Mouse (Mus musculus): ENCODE measurements around the gene Uap1l1.

Uap1l1 gene

GRCm38 (mm10) chr2:25318119-25318966 lies 47.1 kb downstream of the Uap1l1 start:
- DNase-seq (ENCODE audit: low read depth, low spot score) = no peak

DNA sequence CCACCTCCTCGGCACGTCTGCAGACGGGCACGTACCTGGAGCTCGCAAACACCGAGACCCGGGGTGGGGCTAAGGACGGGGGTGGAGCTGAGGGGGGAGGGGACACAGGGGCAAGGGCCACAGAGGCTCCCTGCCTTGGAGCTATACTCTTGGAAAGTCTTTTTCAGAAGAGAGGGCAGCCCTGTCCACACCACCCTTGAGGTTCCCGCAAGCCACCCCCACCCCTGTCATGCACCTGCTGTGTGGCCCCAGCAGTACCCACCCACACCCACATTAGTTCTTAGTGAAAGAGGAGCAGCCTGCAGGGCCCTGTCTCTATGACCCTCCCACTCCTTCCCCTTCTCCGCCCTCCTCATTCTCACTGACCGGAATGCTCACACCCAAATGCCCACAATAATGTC lies 54.0 kb downstream of the Uap1l1 start:
- no peak for DNase-seq (ENCODE audit: low read depth, low spot score)

- DNase-seq (ENCODE audit: low read depth, low spot score) = no peak
These were observed 54.5 kb downstream of the Uap1l1 start for GRCm38 (mm10) chr2:25310969-25311368.

DNA sequence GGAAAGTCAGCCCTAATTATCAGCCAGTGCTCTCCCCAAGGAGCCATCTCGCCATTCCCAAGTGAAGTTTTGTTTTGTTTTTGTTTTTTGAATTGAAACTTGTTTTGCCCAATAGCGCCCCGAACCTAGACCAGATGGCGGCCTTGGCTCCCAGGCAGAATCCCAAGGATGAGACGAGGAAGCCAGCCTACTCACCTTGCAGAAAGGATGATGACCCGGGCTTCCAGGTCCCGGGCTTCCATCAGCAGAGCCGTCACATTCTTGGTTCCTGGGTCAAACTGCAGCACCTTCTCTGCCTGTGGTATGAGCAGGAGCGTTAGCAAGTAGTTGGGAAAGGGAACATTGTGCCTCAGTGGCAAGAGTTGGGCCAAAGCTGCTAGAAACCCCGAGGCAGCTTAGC lies 55.3 kb downstream of the Uap1l1 start:
- DNase-seq (ENCODE audit: low read depth, low spot score) = no peak
